Mouse (Mus musculus): ENCODE measurements around the gene Stk38. TPM values are rescaled to one million over a fixed set of nuclear protein-coding genes. Genes with fewer than 3 reads are reported as not detected.

The Stk38 gene
- total and polyA plus RNA-seq, 3 experiments, result 29.0 to 56.4 (median 56.0) TPM

DNA sequence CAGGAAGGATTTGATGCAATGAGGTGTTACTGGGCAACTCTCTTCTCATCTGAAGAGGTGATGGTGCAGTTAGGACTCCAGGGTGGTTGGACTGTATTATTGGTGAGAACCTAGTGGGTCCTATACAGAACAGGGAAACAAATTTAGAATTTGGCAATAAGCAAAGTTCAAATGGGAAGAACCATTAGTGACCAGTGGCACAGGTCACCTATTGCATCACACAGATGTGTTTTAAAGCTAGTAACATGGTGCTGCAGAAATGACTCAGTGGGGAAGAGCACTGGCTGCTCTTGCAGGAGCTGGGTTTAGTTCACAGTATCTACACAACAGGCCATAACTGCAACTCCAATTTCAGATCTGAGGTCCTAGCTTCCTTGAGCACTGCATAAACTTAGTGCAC, 37.7 kb downstream of the Stk38 start:
- TF ChIP-seq JUND (conservative IDR thresholded peaks at IDR 0.05; ENCODE audit: low read depth, low read length), result peak; percentile 34; the same call in 1 of the 2 replicates
- no peak for TF ChIP-seq MYC (IDR thresholded peaks at IDR 0.05; ENCODE audit: low read depth, low read length)
- TF ChIP-seq MEF2A (IDR thresholded peaks at IDR 0.05; ENCODE audit: borderline replicate concordance, low read depth, low read length), result peak; percentile 41; the same call in 1 of the 2 replicates
- no peak for TF ChIP-seq CTCF (conservative IDR thresholded peaks at IDR 0.05 in 1 of 2, IDR thresholded peaks at IDR 0.05 in 1 of 2; ENCODE audit: low read depth in 2 of 2, low read length in 2 of 2)
- no peak for TF ChIP-seq CHD2 (IDR thresholded peaks at IDR 0.05; ENCODE audit: low read length)
- TF ChIP-seq SIN3A (IDR thresholded peaks at IDR 0.05; ENCODE audit: low read length), result no peak
- no peak for TF ChIP-seq ELF1 (IDR thresholded peaks at IDR 0.05; ENCODE audit: low read depth, low read length)
- TF ChIP-seq ETS1 (conservative IDR thresholded peaks at IDR 0.05; ENCODE audit: low read depth, low read length), result no peak
- no peak for TF ChIP-seq MAZ (IDR thresholded peaks at IDR 0.05; ENCODE audit: low read depth, low read length)
- TF ChIP-seq ZMIZ1 (IDR thresholded peaks at IDR 0.05; ENCODE audit: low read depth, low read length), result no peak
- no peak for TF ChIP-seq CHD1 (IDR thresholded peaks at IDR 0.05; ENCODE audit: low read depth, low read length)
- peak; percentile 81 for TF ChIP-seq IRF4 (IDR thresholded peaks at IDR 0.05; ENCODE audit: low read depth, low read length)
- no peak for TF ChIP-seq NRF1 (IDR thresholded peaks at IDR 0.05; ENCODE audit: low read depth, low read length)
- Histone ChIP-seq H3K27me3 (replicated peaks) (no peaks in the 10 kb centered on the region), H3K4me2 (ENCODE audit: insufficient read depth, low read depth, poor library complexity, severe bottlenecking) (no peak overlapping the region), H3K9me3 (replicated peaks; ENCODE audit: low read length) (no peaks in the 10 kb centered on the region), H3K79me2 (replicated peaks; ENCODE audit: control insufficient read depth, extremely low read depth, insufficient read depth, poor library complexity, severe bottlenecking) (no peaks in the 10 kb centered on the region), H3K9ac (ENCODE audit: insufficient read depth, low read depth) (no peak overlapping the region), H3K27ac (ENCODE audit: insufficient read depth, low read depth) (peak overlapping the region; percentile 38), H3K36me3 (replicated peaks in 1 of 2; ENCODE audit: control insufficient read depth in 1 of 2, insufficient read depth in 1 of 2, low read length in 1 of 2) (peaks cover 46 to 72% of the 10 kb centered on the region in 2 experiments), H3K4me3 (replicated peaks in 1 of 3; ENCODE audit: low read depth in 2 of 3, low read length in 2 of 3, poor library complexity in 1 of 3) (no peak overlapping the region), H3K4me1 (ENCODE audit: control insufficient read depth in 1 of 2, insufficient read depth in 2 of 2) (peaks cover 28 to 57% of the 10 kb centered on the region in 2 experiments)
- dilution Hi-C loops (cut with MboI; ENCODE audit: extremely low pct_ligation_motif_present, extremely low pct_unique_long_range_greater_than_20kb, low sequenced_read_pairs) (no loop called here), in situ Hi-C loops (cut with MboI; ENCODE audit: low pct_ligation_motif_present, low pct_unique_long_range_greater_than_20kb, low sequenced_read_pairs) (no loop called here)
- DNase-seq (ENCODE audit: extremely low read depth), result no peak

DNA sequence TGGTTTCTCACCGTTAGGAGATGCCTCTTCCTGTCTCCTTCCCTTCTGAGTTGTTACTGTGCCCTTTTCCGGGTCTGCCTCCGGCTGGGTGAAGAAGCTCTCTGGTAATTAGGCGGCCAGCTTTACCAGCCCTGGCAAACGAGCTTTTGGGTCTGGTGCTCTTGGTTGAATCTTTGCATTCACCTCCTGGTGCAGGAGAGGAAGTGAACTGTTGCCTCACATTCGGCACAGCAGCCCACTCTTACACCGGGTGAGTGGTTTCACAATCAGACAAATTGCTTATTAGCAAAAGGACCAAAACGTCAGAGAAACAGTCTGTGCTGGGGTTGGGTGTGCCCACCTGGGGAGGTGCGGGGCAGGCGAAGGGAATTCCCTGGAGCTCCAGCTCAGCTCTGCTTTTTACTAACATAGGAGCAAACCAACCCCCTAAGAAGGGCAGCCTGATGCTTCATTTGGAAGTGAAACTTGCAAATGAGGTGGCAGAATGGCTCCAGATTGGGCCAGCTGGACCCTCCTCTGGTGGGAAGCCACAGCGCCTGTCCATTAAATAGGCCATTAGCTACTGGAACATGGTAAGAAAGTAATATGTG, 40.7 kb downstream of the Stk38 start:
- H3K9ac ChIP-seq (ENCODE audit: insufficient read depth, low read depth), result peak overlapping the region; percentile 41
- dilution Hi-C loops (cut with MboI; ENCODE audit: extremely low pct_ligation_motif_present, extremely low pct_unique_long_range_greater_than_20kb, low sequenced_read_pairs), result no loop called here
- TF ChIP-seq CHD1 (IDR thresholded peaks at IDR 0.05; ENCODE audit: low read depth, low read length), result no peak; the same call in 1 of the 2 replicates
- TF ChIP-seq MAFK (IDR thresholded peaks at IDR 0.05; ENCODE audit: insufficient replicate concordance, low read length), result peak; percentile 63; the same call in 1 of the 2 replicates
- no peak for TF ChIP-seq ZC3H11A (IDR thresholded peaks at IDR 0.05; ENCODE audit: low read depth, low read length)
- peak; percentile 66 for TF ChIP-seq CHD2 (IDR thresholded peaks at IDR 0.05; ENCODE audit: low read length)
- peak; percentile 49; the same call in 1 of the 2 replicates for TF ChIP-seq SIN3A (IDR thresholded peaks at IDR 0.05; ENCODE audit: low read length)
- peak; percentile 95 for TF ChIP-seq MEF2A (IDR thresholded peaks at IDR 0.05; ENCODE audit: borderline replicate concordance, low read depth, low read length)
- TF ChIP-seq ZKSCAN1 (IDR thresholded peaks at IDR 0.05; ENCODE audit: borderline replicate concordance, low read depth, low read length), result no peak
- peak; percentile 30; the same call in 1 of the 2 replicates for TF ChIP-seq NELFE (IDR thresholded peaks at IDR 0.05; ENCODE audit: low read depth, low read length)
- TF ChIP-seq E2F4 (IDR thresholded peaks at IDR 0.05; ENCODE audit: insufficient replicate concordance, low read depth, low read length), result no peak
- TF ChIP-seq MXI1 (IDR thresholded peaks at IDR 0.05; ENCODE audit: low read depth, low read length), result 0 out of 2 replicates have a peak, but pooled peaks have one; percentile 41
- 0 out of 2 replicates have a peak, but pooled peaks have one; percentile 41 for TF ChIP-seq TBP (conservative IDR thresholded peaks at IDR 0.05; ENCODE audit: low read depth, low read length)
- TF ChIP-seq MAX (IDR thresholded peaks at IDR 0.05; ENCODE audit: low read length), result no peak; the same call in 1 of the 2 replicates
- TF ChIP-seq GABPA (IDR thresholded peaks at IDR 0.05; ENCODE audit: insufficient replicate concordance, low read depth, low read length), result no peak
- TF ChIP-seq ZMIZ1 (IDR thresholded peaks at IDR 0.05; ENCODE audit: low read depth, low read length), result no peak
- TF ChIP-seq ETS1 (conservative IDR thresholded peaks at IDR 0.05; ENCODE audit: low read depth, low read length), result peak; percentile 93
- TF ChIP-seq UBTF (IDR thresholded peaks at IDR 0.05; ENCODE audit: low read depth, low read length), result no peak
- 0 out of 2 replicates have a peak, but pooled peaks have one; percentile 16 for TF ChIP-seq JUN (IDR thresholded peaks at IDR 0.05; ENCODE audit: insufficient read depth, low read depth, low read length)
- peak; percentile 69 for TF ChIP-seq BHLHE40 (IDR thresholded peaks at IDR 0.05; ENCODE audit: low read depth, low read length)
- TF ChIP-seq MYC (IDR thresholded peaks at IDR 0.05; ENCODE audit: low read depth, low read length), result peak; percentile 51; the same call in 1 of the 2 replicates
- TF ChIP-seq CTCF (conservative IDR thresholded peaks at IDR 0.05 in 1 of 2, IDR thresholded peaks at IDR 0.05 in 1 of 2; ENCODE audit: low read depth in 2 of 2, low read length in 2 of 2), result no peak
- TF ChIP-seq ZNF384 (IDR thresholded peaks at IDR 0.05; ENCODE audit: low read depth, low read length), result no peak
- no peak for TF ChIP-seq HCFC1 (IDR thresholded peaks at IDR 0.05; ENCODE audit: low read depth, low read length)
- TF ChIP-seq POLR2AphosphoS2 (IDR thresholded peaks at IDR 0.05; ENCODE audit: low read depth, low read length), result no peak
- no peak for TF ChIP-seq PAX5 (IDR thresholded peaks at IDR 0.05; ENCODE audit: low read length)

More for the DNA sequence above, 40.7 kb downstream of the Stk38 start:
- Histone ChIP-seq H3K4me1 (ENCODE audit: control insufficient read depth in 1 of 2, insufficient read depth in 2 of 2) (peaks cover 28 to 78% of the 10 kb centered on the region in 2 experiments), H3K79me2 (replicated peaks; ENCODE audit: control insufficient read depth, extremely low read depth, insufficient read depth, poor library complexity, severe bottlenecking) (peaks cover 4% of the 10 kb centered on the region; the same call in 1 of the 2 replicates), H3K27me3 (replicated peaks) (no peaks in the 10 kb centered on the region), H3K36me3 (replicated peaks in 1 of 2; ENCODE audit: control insufficient read depth in 1 of 2, insufficient read depth in 1 of 2, low read length in 1 of 2) (peaks cover 57 to 74% of the 10 kb centered on the region in 2 experiments), H3K4me3 (replicated peaks in 1 of 3; ENCODE audit: low read depth in 2 of 3, low read length in 2 of 3, poor library complexity in 1 of 3) (peak overlapping the region; percentile 30 to 51 (median 45)), H3K27ac (ENCODE audit: insufficient read depth, low read depth) (peak overlapping the region; percentile 86), H3K4me2 (ENCODE audit: insufficient read depth, low read depth, poor library complexity, severe bottlenecking) (peak overlapping the region; percentile 77), H3K9me3 (replicated peaks; ENCODE audit: low read length) (no peaks in the 10 kb centered on the region)
- peak; percentile 92 for DNase-seq (ENCODE audit: extremely low read depth)
- in situ Hi-C loops (cut with MboI; ENCODE audit: low pct_ligation_motif_present, low pct_unique_long_range_greater_than_20kb, low sequenced_read_pairs), result no loop called here

Measured in CH12.LX (cell line).